Mouse (Mus musculus) myocyte (in vitro differentiated cells): ENCODE data around the gene Tie1. TPM values are rescaled to one million over a fixed set of nuclear protein-coding genes. Genes with fewer than 3 reads are reported as not detected.
"Not testable (repeated sequence)": the region's sequence is repeated elsewhere in the genome, so short reads cannot be mapped to it uniquely, and the experiment has no call there.

ENCODE experiments used
- H3K27me3 ChIP-seq: one replicate; pipeline ENCODE4 v1.6.1; 2011; ENCODE audit not compliant: control insufficient read depth, insufficient read depth, insufficient read length
- H3K36me3 ChIP-seq: one replicate; pipeline ENCODE4 v1.6.1; 2011; ENCODE audit not compliant: control insufficient read depth, insufficient read depth
- H3K4me2 ChIP-seq: one replicate; pipeline ENCODE4 v1.6.1; 2011; ENCODE audit warnings: low read depth, control low read depth
- H3K4me3 ChIP-seq: one replicate; pipeline ENCODE4 v1.5.1; 2011; ENCODE audit warnings: mild to moderate bottlenecking, control low read depth, moderate library complexity
- H3K79me2 ChIP-seq: one replicate; pipeline ENCODE4 v1.6.1; 2011; ENCODE audit not compliant: control insufficient read depth, insufficient read depth
- H3ac ChIP-seq: one replicate; pipeline ENCODE4 v1.6.1; 2011; ENCODE audit not compliant: control insufficient read depth, insufficient read length
- CEBPB ChIP-seq: IDR thresholded peaks from 2 replicates; pipeline ENCODE4 v1.6.1; 2011; ENCODE audit warnings: mild to moderate bottlenecking, moderate library complexity; ENCODE audit not compliant: poor library complexity, insufficient read depth, severe bottlenecking
- E2F4 ChIP-seq: IDR thresholded peaks from one replicate; pipeline ENCODE4 v1.6.1; 2011; ENCODE audit warnings: mild to moderate bottlenecking, control low read depth, moderate library complexity; ENCODE audit not compliant: insufficient read depth
- MAX ChIP-seq: IDR thresholded peaks from one replicate; pipeline ENCODE4 v1.6.1; 2011; ENCODE audit warnings: low read depth, mild to moderate bottlenecking, control low read depth
- MYOD1 ChIP-seq, 3 experiments: IDR thresholded peaks; one replicate each; pipeline ENCODE4 v1.6.1; 2011; ENCODE audit warnings: control low read depth in 2 of 3, low read depth in 2 of 3, mild to moderate bottlenecking in 2 of 3, moderate library complexity in 1 of 3; ENCODE audit not compliant: insufficient read length in 2 of 3, control insufficient read depth in 1 of 3
- MYOG ChIP-seq, 3 experiments: IDR thresholded peaks; one replicate each; pipeline ENCODE4 v1.6.1; 2011; ENCODE audit warnings: control low read depth in 2 of 3, low read depth in 2 of 3, mild to moderate bottlenecking in 2 of 3; ENCODE audit not compliant: insufficient read length in 2 of 3, control insufficient read depth in 1 of 3, insufficient read depth in 1 of 3
- POLR2A ChIP-seq: IDR thresholded peaks from one replicate; pipeline ENCODE4 v1.6.1; 2011; ENCODE audit warnings: low read depth, mild to moderate bottlenecking, control low read depth, moderate library complexity; ENCODE audit not compliant: insufficient read length
- POLR2AphosphoS2 ChIP-seq: IDR thresholded peaks from one replicate; pipeline ENCODE4 v1.6.1; 2011; ENCODE audit warnings: low read depth, control low read depth; ENCODE audit not compliant: insufficient read length
- REST ChIP-seq: IDR thresholded peaks from one replicate; pipeline ENCODE4 v1.6.1; 2011; ENCODE audit warnings: mild to moderate bottlenecking, control low read depth, moderate library complexity; ENCODE audit not compliant: insufficient read depth, insufficient read length
- SRF ChIP-seq: IDR thresholded peaks from one replicate; pipeline ENCODE4 v1.6.1; 2011; ENCODE audit warnings: low read depth; ENCODE audit not compliant: control insufficient read depth, insufficient read length
- TCF12 ChIP-seq: IDR thresholded peaks from one replicate; pipeline ENCODE4 v1.6.1; 2011; ENCODE audit warnings: mild to moderate bottlenecking, control low read depth; ENCODE audit not compliant: poor library complexity, insufficient read depth, severe bottlenecking
- TCF3 ChIP-seq: IDR thresholded peaks from one replicate; pipeline ENCODE4 v1.6.1; 2011; ENCODE audit warnings: low read depth, control low read depth; ENCODE audit not compliant: insufficient read length
- USF1 ChIP-seq: IDR thresholded peaks from one replicate; pipeline ENCODE4 v1.6.1; 2011; ENCODE audit warnings: low read depth, mild to moderate bottlenecking, control low read depth, moderate library complexity
- polyA plus RNA-seq: library from polyadenylated mRNA; unstranded; fragments of >200 nt; fragmentation: generic; extraction: Trizol; gene quantifications from one replicate; pipeline ENCODE4 v1.2.1, GENCODE M21; 2012; ENCODE audit warnings: missing spikeins

Gene Tie1
- polyA plus RNA-seq, 1 experiment, result not detected

- Histone ChIP-seq H3K27me3 (peaks cover 51% of the 10 kb centered on the region), H3K79me2 (no peaks in the 10 kb centered on the region), H3K4me3 (no peak overlapping the region), H3ac (no peak overlapping the region), H3K4me2 (no peak overlapping the region), H3K36me3 (no peaks in the 10 kb centered on the region)
- TF ChIP-seq CEBPB (no peak), SRF (no peak), MAX (no peak), TCF12 (no peak), TCF3 (no peak), REST (no peak), POLR2A (no peak), USF1 (no peak), POLR2AphosphoS2 (no peak), MYOD1 (IDR thresholded peaks at IDR 0.05; ENCODE audit: control insufficient read depth in 1 of 3, insufficient read length in 2 of 3, low read depth in 2 of 3) (no peak), MYOG (IDR thresholded peaks at IDR 0.05; ENCODE audit: control insufficient read depth in 1 of 3, insufficient read depth in 1 of 3, insufficient read length in 2 of 3, low read depth in 2 of 3) (no peak), E2F4 (no peak)
These were observed 27.0 kb upstream of the Tie1 start for GRCm38 (mm10) chr4:118516699-118517496.

DNA sequence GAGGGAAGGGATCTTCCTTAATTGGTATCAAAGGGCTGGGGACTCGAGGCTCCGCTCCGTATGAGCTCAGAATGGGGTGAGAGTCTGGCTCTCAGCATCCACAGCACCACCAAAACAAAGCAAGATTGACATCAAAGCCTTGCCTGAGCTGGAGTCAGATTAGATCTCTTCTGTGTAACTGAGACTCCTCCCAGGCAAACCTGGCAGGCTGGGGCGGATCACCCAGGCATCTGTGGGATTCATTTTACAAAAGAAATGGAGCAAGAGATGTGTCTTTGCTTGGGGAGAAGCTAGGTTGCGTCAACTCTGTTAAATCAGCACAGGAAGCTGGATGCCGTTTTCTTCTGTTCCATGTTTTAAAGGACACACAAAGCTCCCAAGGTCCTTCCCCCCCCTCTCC, 19.2 kb upstream of the Tie1 start:
- Histone ChIP-seq H3ac (no peak overlapping the region), H3K4me3 (no peak overlapping the region)
- TF ChIP-seq E2F4 (no peak), MYOG (IDR thresholded peaks at IDR 0.05; ENCODE audit: control insufficient read depth in 1 of 3, insufficient read depth in 1 of 3, insufficient read length in 2 of 3, low read depth in 2 of 3) (no peak), POLR2AphosphoS2 (no peak), CEBPB (no peak), USF1 (no peak), MAX (no peak), TCF3 (no peak), POLR2A (no peak), TCF12 (no peak), REST (no peak), SRF (no peak), MYOD1 (IDR thresholded peaks at IDR 0.05; ENCODE audit: control insufficient read depth in 1 of 3, insufficient read length in 2 of 3, low read depth in 2 of 3) (no peak)

GRCm38 (mm10) chr4:118507171-118507570, 17.3 kb upstream of the Tie1 start:
- not testable (repeated sequence) for H3K4me2 ChIP-seq, H3ac ChIP-seq, H3K79me2 ChIP-seq, H3K4me3 ChIP-seq, H3K27me3 ChIP-seq, H3K36me3 ChIP-seq

More for the DNA sequence above, 19.2 kb upstream of the Tie1 start:
- Histone ChIP-seq H3K4me2 (no peak overlapping the region), H3K36me3 (no peaks in the 10 kb centered on the region), H3K27me3 (peaks cover 6% of the 10 kb centered on the region), H3K79me2 (no peaks in the 10 kb centered on the region)

DNA sequence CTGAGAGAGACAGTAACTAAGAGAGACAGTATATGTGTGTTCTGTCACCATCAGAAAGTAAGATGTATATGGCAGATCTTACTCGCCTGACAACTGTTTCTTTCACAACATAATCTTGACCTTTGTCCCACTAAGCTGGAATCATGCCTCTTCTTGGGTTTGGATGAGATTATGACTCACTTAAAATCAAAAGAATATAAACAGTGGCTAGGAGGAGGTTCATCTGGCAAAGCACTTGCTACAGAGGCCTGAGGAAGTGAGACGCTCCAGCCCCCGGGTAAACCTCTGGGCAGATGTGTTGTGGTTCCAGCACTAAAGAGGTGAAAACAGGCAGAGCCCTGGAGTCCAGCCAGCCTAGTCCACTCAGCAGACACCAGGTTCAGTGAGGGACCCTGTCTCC, 15.7 kb upstream of the Tie1 start:
- Histone ChIP-seq H3K4me2 (no peak overlapping the region), H3K4me3 (no peak overlapping the region), H3K79me2 (no peaks in the 10 kb centered on the region), H3K27me3 (no peaks in the 10 kb centered on the region), H3K36me3 (no peaks in the 10 kb centered on the region), H3ac (no peak overlapping the region)
- no peak for TF ChIP-seq CEBPB
- no peak for TF ChIP-seq MYOG (IDR thresholded peaks at IDR 0.05; ENCODE audit: control insufficient read depth in 1 of 3, insufficient read depth in 1 of 3, insufficient read length in 2 of 3, low read depth in 2 of 3)
- TF ChIP-seq POLR2A, result no peak
- no peak for TF ChIP-seq SRF
- no peak for TF ChIP-seq TCF12
- no peak for TF ChIP-seq TCF3
- no peak for TF ChIP-seq REST
- TF ChIP-seq E2F4, result no peak
- no peak for TF ChIP-seq USF1
- TF ChIP-seq POLR2AphosphoS2, result no peak
- TF ChIP-seq MAX, result no peak
- TF ChIP-seq MYOD1 (IDR thresholded peaks at IDR 0.05; ENCODE audit: control insufficient read depth in 1 of 3, insufficient read length in 2 of 3, low read depth in 2 of 3), result no peak

GRCm38 (mm10) chr4:118500792-118501191, 10.9 kb upstream of the Tie1 start:
- Histone ChIP-seq H3K4me3 (no peak overlapping the region), H3K27me3 (peaks cover 18% of the 10 kb centered on the region), H3K36me3 (no peaks in the 10 kb centered on the region), H3K4me2 (no peak overlapping the region), H3K79me2 (no peaks in the 10 kb centered on the region), H3ac (no peak overlapping the region)
- TF ChIP-seq USF1 (no peak), REST (no peak), TCF12 (no peak), MYOG (IDR thresholded peaks at IDR 0.05; ENCODE audit: control insufficient read depth in 1 of 3, insufficient read depth in 1 of 3, insufficient read length in 2 of 3, low read depth in 2 of 3) (no peak), SRF (no peak), POLR2AphosphoS2 (no peak), POLR2A (no peak), MAX (no peak), CEBPB (no peak), MYOD1 (IDR thresholded peaks at IDR 0.05; ENCODE audit: control insufficient read depth in 1 of 3, insufficient read length in 2 of 3, low read depth in 2 of 3) (no peak), TCF3 (no peak), E2F4 (no peak)
